Comparison of ENCODE assay signal across 10 mouse cellular contexts in genomic region chr4:136423224-136423623, GRCm38 (mm10). TPM values are rescaled to one million over a fixed set of nuclear protein-coding genes. Genes with fewer than 3 reads are reported as not detected.
A peak's percentile ranks its signal among the peaks of the same experiment; 100 is the strongest.
DNase-seq lines count a peak whose midpoint lies in the region; ATAC-seq and TF ChIP-seq lines count a peak whose summit lies in the region.
"Had no signal": no experiment of that assay in that cellular context is flagged by ENCODE, and none has a peak within 500 bp of the region (broad histone marks: within the 10 kb centered on the region; RNA-seq: fewer than 3 reads in every experiment).

Gene Htr1d, plus strand, starts transcription at chr4:136423524.

- peak within 1 kb of the TSS; percentile 65 for H3K9ac ChIP-seq in heart, embryonic 12.5 days
- H3K9ac ChIP-seq in ES-Bruce4 (ENCODE audit: low read depth, poor library complexity, severe bottlenecking) = peak within 1 kb of the TSS; percentile 29; the same call in 1 of the 2 replicates
- H3K9ac ChIP-seq in hindbrain, embryonic 11.5 days (ENCODE audit: low read depth, low read length) = no peak within 1 kb of the TSS; the same call in 1 of the 2 replicates
- no peak within 1 kb of the TSS for H3K9ac ChIP-seq in liver, postnatal 0 days (replicated peaks)

- 67% methylated on average over 9 of the region's 9 CpGs for WGBS in heart, embryonic 12.5 days
- WGBS in hindbrain, embryonic 11.5 days = 75% methylated on average over 9 of the region's 9 CpGs
- 73% methylated on average over 9 of the region's 9 CpGs for WGBS in liver, postnatal 0 days (ENCODE audit: insufficient replicate concordance)

- no peak for ATAC-seq in heart, embryonic 12.5 days (ENCODE audit: insufficient number of reproducible peaks, low FRiP score)
- ATAC-seq in hindbrain, embryonic 11.5 days (ENCODE audit: low FRiP score) = no peak
- ATAC-seq in liver, postnatal 0 days = no peak

- peaks cover 77% of the 10 kb centered on the region for H3K27me3 ChIP-seq in heart, embryonic 12.5 days (replicated peaks)
- peaks cover 4% of the 10 kb centered on the region; the same call in 1 of the 2 replicates for H3K27me3 ChIP-seq in ES-Bruce4 (ENCODE audit: control insufficient read depth, insufficient read depth, low read length, poor library complexity, severe bottlenecking)
- peaks cover 23% of the 10 kb centered on the region for H3K27me3 ChIP-seq in hindbrain, embryonic 11.5 days (ENCODE audit: control insufficient read depth, insufficient read depth, low read length)
- peaks cover 34% of the 10 kb centered on the region for H3K27me3 ChIP-seq in liver, postnatal 0 days (ENCODE audit: insufficient read depth, low read length)

- H3K36me3 ChIP-seq in heart, embryonic 12.5 days = no peaks in the 10 kb centered on the region
- no peaks in the 10 kb centered on the region for H3K36me3 ChIP-seq in ES-Bruce4 (ENCODE audit: control insufficient read depth, insufficient read depth, low read length, poor library complexity, severe bottlenecking)
- no peaks in the 10 kb centered on the region for H3K36me3 ChIP-seq in hindbrain, embryonic 11.5 days (ENCODE audit: control insufficient read depth, insufficient read depth, low read length)
- no peaks in the 10 kb centered on the region for H3K36me3 ChIP-seq in liver, postnatal 0 days (replicated peaks; ENCODE audit: insufficient read depth, low read length)

- H3K4me2 ChIP-seq in heart, embryonic 12.5 days = peak within 1 kb of the TSS; percentile 92
- peak within 1 kb of the TSS; percentile 86 for H3K4me2 ChIP-seq in hindbrain, embryonic 11.5 days (replicated peaks; ENCODE audit: low read depth, low read length)
- peak within 1 kb of the TSS; percentile 71 for H3K4me2 ChIP-seq in liver, postnatal 0 days (ENCODE audit: low read depth, low read length)

- intact Hi-C loops in heart, postnatal 25 days (cut with DNase I) = no loop called here

- peaks cover 20% of the 10 kb centered on the region for H3K4me1 ChIP-seq in heart, embryonic 12.5 days (replicated peaks)
- H3K4me1 ChIP-seq in ES-Bruce4 (ENCODE audit: control insufficient read depth, insufficient read depth, low read length) = no peaks in the 10 kb centered on the region
- peaks cover 8% of the 10 kb centered on the region for H3K4me1 ChIP-seq in hindbrain, embryonic 11.5 days (replicated peaks; ENCODE audit: control insufficient read depth, insufficient read depth, low read length)
- H3K4me1 ChIP-seq in liver, postnatal 0 days (ENCODE audit: insufficient read depth) = peaks cover 6% of the 10 kb centered on the region; the same call in 1 of the 2 replicates

- H3K27ac ChIP-seq in heart, embryonic 12.5 days (ENCODE audit: poor library complexity, severe bottlenecking) = no peak within 1 kb of the TSS
- H3K27ac ChIP-seq in ES-Bruce4 (ENCODE audit: insufficient read depth, low read length) = no peak within 1 kb of the TSS
- no peak within 1 kb of the TSS for H3K27ac ChIP-seq in hindbrain, embryonic 11.5 days (ENCODE audit: low read depth, low read length)
- no peak within 1 kb of the TSS for H3K27ac ChIP-seq in liver, postnatal 0 days (ENCODE audit: low read depth)
- H3K27ac ChIP-seq: macrophage had no signal

- no peaks in the 10 kb centered on the region for H3K9me3 ChIP-seq in heart, embryonic 12.5 days (replicated peaks)
- no peaks in the 10 kb centered on the region for H3K9me3 ChIP-seq in ES-Bruce4 (replicated peaks; ENCODE audit: control insufficient read depth, insufficient read depth, low read length, poor library complexity, severe bottlenecking)
- H3K9me3 ChIP-seq in hindbrain, embryonic 11.5 days (ENCODE audit: control insufficient read depth, low read length) = no peaks in the 10 kb centered on the region
- no peaks in the 10 kb centered on the region for H3K9me3 ChIP-seq in liver, postnatal 0 days (ENCODE audit: low read length)

- TF ChIP-seq CTCF in ES-Bruce4 (IDR thresholded peaks at IDR 0.05; ENCODE audit: low read depth, low read length) = no peak
- no peak for TF ChIP-seq CTCF in liver, postnatal 0 days (IDR thresholded peaks at IDR 0.05; ENCODE audit: low read depth)

- peak within 1 kb of the TSS; percentile 52 for H3K4me3 ChIP-seq in heart, embryonic 12.5 days
- peak within 1 kb of the TSS; percentile 59 for H3K4me3 ChIP-seq in ES-Bruce4 (ENCODE audit: low read depth, low read length)
- peak within 1 kb of the TSS; percentile 37 for H3K4me3 ChIP-seq in hindbrain, embryonic 11.5 days (ENCODE audit: low read depth, low read length)
- peak within 1 kb of the TSS; percentile 37 for H3K4me3 ChIP-seq in liver, postnatal 0 days (ENCODE audit: low read depth, low read length)

- no peak for TF ChIP-seq POLR2A in ES-Bruce4 (IDR thresholded peaks at IDR 0.05; ENCODE audit: insufficient read depth, low read length)

- no peak for TF ChIP-seq EP300 in ES-Bruce4 (IDR thresholded peaks at IDR 0.05; ENCODE audit: insufficient read depth, low read depth, low read length)
- TF ChIP-seq EP300 in liver, postnatal 0 days (IDR thresholded peaks at IDR 0.05; ENCODE audit: low read depth) = no peak

- DNase-seq in heart, postnatal 25 days (ENCODE audit: low spot score) = no peak
- DNase-seq in hindbrain, embryonic 11.5 days (ENCODE audit: low spot score) = no peak
- DNase-seq in liver, postnatal 0 days = no peak
- no peak for DNase-seq in right cerebral cortex, postnatal 10 days (ENCODE audit: low spot score in 2 of 2)
- no peak for DNase-seq in gastrocnemius, postnatal 25 days
- DNase-seq in right cerebral cortex, postnatal 25 days = no peak
- DNase-seq: thymus, adult 18-20 months had no signal

RNA-seq across cellular contexts. Expression of gene Htr1d, which starts in this region (rescaled TPM):
- polyA plus RNA-seq in heart, embryonic 12.5 days (2016; fragmentation: Nextera tagmentation; extraction: Ambion mirVana) = 0.08 TPM in 1 of 2 replicates, not detected in the other
- not detected for total RNA-seq in heart, postnatal 25 days (2021)
- polyA plus RNA-seq in ES-Bruce4 (2011; ENCODE audit: insufficient read depth, insufficient read length, low read depth, missing spikeins) = 1.1 and 1.2 TPM in 2 replicates
- 0.28 and 0.52 TPM in 2 replicates for polyA plus RNA-seq in hindbrain, embryonic 11.5 days (2014; fragmentation: Nextera tagmentation; extraction: Ambion mirVana)
- polyA plus RNA-seq in liver, postnatal 0 days (2015; fragmentation: Nextera tagmentation; extraction: Ambion mirVana) = not detected in 2 replicates
- total RNA-seq in gastrocnemius, postnatal 25 days (2021) = not detected
- polyA plus RNA-seq: macrophage had no signal

Comparison
In these comparisons a context has a peak if more than half of its experiments do, and no peak if none do; other contexts are left out.
1. H3K9ac ChIP-seq: peak in heart, embryonic 12.5 days (single experiment) and ES-Bruce4 (single experiment); none in hindbrain, embryonic 11.5 days (single experiment) and liver, postnatal 0 days (single experiment).
2. Peak in every context shown above with its lines, with median percentiles within 50 percentile points of each other: H3K4me2 ChIP-seq and H3K4me3 ChIP-seq.